Mouse (Mus musculus): ENCODE measurements around the gene Rybp.

DNA sequence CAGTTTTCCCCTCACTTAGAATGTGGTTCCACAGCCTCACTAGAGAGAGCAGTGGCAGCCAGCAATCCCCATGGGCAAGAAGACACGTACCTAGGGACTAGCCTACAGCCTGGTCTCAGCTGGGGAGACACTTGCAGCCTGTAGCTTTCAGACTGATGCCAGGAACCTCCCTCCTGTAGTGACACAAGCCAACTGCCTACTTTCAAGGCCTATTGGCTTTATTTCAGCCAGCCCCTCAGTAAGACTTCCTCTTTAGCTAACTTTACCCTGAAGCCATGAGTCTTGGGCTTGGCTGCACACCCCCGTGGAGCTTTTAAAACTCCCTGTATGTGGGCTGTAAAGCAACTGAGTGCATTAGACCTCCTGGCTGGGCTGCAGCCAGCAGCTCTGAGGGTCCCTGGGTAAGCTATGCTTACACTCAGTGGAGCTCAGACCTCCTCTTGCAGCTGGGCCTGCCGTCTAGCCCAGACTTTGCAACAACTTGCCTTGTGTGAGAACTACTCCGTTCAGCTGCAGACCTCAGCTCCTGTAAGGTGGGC, 94.5 kb downstream of the Rybp start:
- no peak for TF ChIP-seq POLR2A (IDR thresholded peaks at IDR 0.05; ENCODE audit: insufficient read depth, low read depth, low read length)
- TF ChIP-seq CTCF (IDR thresholded peaks at IDR 0.05) = no peak
- no peak for TF ChIP-seq EP300 (IDR thresholded peaks at IDR 0.05; ENCODE audit: insufficient read depth, low read depth, low read length)
